Mouse (Mus musculus) heart, postnatal 0 days (tissue): ENCODE results near the gene Gabrb1. TPM values are rescaled to one million over a fixed set of nuclear protein-coding genes. Genes with fewer than 3 reads are reported as not detected.
A peak's percentile ranks its signal among the peaks of the same experiment; 100 is the strongest.

Experiments used
- ATAC-seq: fragments of 200-750 bp; cut with Nextera tagmentation; 2 replicates; pipeline ENCODE4 v1.8.0; 2017; ENCODE audit warnings: low read depth, moderate number of reproducible peaks, moderate library complexity; ENCODE audit not compliant: insufficient read depth
- DNase-seq: peaks from one replicate; pipeline ENCODE4 v3.0.0-alpha.2; 2016; ENCODE audit warnings: low spot score
- H3K27ac ChIP-seq: fragments of 300-500 bp; sonication (generic); 2 replicates; pipeline ENCODE4 v1.5.1; 2014; ENCODE audit warnings: low read depth, mild to moderate bottlenecking
- H3K27me3 ChIP-seq: fragments of 300-500 bp; sonication (generic); 2 replicates; pipeline ENCODE4 v1.6.1; 2014; ENCODE audit warnings: low read length, mixed read lengths; ENCODE audit not compliant: control insufficient read depth, insufficient read depth
- H3K36me3 ChIP-seq: fragments of 300-500 bp; sonication (generic); replicated peaks from 2 replicates; pipeline ENCODE4 v1.6.1; 2014; ENCODE audit warnings: low read length, mixed read lengths; ENCODE audit not compliant: control insufficient read depth, insufficient read depth
- H3K4me1 ChIP-seq: fragments of 300-500 bp; sonication (generic); 2 replicates; pipeline ENCODE4 v1.6.1; 2014; ENCODE audit warnings: antibody characterized with exemption; ENCODE audit not compliant: control insufficient read depth, insufficient read depth
- H3K4me2 ChIP-seq: fragments of 300-500 bp; sonication (generic); 2 replicates; pipeline ENCODE4 v1.6.1; 2014; ENCODE audit warnings: low read depth, mild to moderate bottlenecking, low read length, moderate library complexity
- H3K4me3 ChIP-seq: fragments of 300-500 bp; sonication (generic); 2 replicates; pipeline ENCODE4 v1.5.1; 2014; ENCODE audit warnings: low read depth, low read length
- H3K9ac ChIP-seq: fragments of 300-500 bp; sonication (generic); replicated peaks from 2 replicates; pipeline ENCODE4 v1.6.1; 2014; ENCODE audit warnings: low read depth, low read length, mixed read lengths
- H3K9me3 ChIP-seq: fragments of 300-500 bp; sonication (generic); replicated peaks from 2 replicates; pipeline ENCODE4 v1.6.1; 2016; ENCODE audit warnings: low read length; ENCODE audit not compliant: control insufficient read depth
- CTCF ChIP-seq: IDR thresholded peaks from 2 replicates; pipeline ENCODE4 v1.5.1; 2016; ENCODE audit warnings: antibody characterized with exemption, control low read depth, low read depth
- EP300 ChIP-seq: IDR thresholded peaks from 2 replicates; pipeline ENCODE4 v1.6.1; 2016; ENCODE audit warnings: antibody characterized with exemption, low read depth
- WGBS: fragments of 180-500 bp; shearing (Covaris S2); extraction: QIAGEN DNeasy Blood & Tissue Kit; methylation state at CpG from one replicate; pipeline ENCODE4 v1.1.7; 2014; 5-methylcytosine and 5-hydroxymethylcytosine counted together
- polyA plus RNA-seq: library from polyadenylated mRNA; unstranded; fragments of >200 nt; fragmentation: Nextera tagmentation; extraction: Ambion mirVana; gene quantifications from 2 replicates; pipeline ENCODE4 v1.2.1, GENCODE M21; 2015
- total RNA-seq: library from RNA; depleted of rRNA; stranded (reverse); fragments of >200 nt; gene quantifications from 2 replicates; pipeline ENCODE4 v1.2.3, GENCODE M21; 2014; ENCODE audit warnings: low replicate concordance

Gene Gabrb1
- total and polyA plus RNA-seq, 2 experiments from 2014 or later, result 0.15 TPM; not detected in 1

DNA sequence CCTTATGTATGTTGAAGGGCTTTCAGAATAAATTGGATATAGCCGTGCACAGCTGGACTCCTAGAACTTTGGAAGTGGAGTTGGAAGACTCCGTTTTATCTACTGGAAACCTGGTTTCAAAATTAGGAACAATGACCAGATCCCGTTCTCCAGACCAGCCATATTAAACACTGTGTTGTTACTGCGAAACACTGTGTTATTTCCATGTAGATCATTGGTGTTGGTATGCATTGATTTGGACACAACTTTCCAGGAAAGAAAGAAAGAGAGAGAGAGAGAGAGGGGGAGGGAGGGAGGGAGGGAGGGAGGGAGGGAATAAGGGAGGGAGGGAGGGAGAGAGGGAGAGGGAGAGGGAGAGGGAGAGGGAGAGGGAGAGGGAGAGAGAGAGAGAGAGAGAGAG is 517.1 kb downstream of the Gabrb1 start:
- ATAC-seq (no peak), DNase-seq (no peak)
- Histone ChIP-seq H3K4me2 (no peak overlapping the region; the same call in 1 of the 2 replicates), H3K27me3 (no peaks in the 10 kb centered on the region), H3K36me3 (no peaks in the 10 kb centered on the region), H3K4me1 (no peaks in the 10 kb centered on the region), H3K27ac (no peak overlapping the region), H3K9ac (no peak overlapping the region), H3K4me3 (no peak overlapping the region), H3K9me3 (no peaks in the 10 kb centered on the region)
- 77% methylated on average over 4 of the region's 4 CpGs for WGBS
- no peak for TF ChIP-seq CTCF
- TF ChIP-seq EP300, result no peak

- ATAC-seq, result no peak
- H3K36me3 ChIP-seq, result no peaks in the 10 kb centered on the region
- H3K27me3 ChIP-seq, result no peaks in the 10 kb centered on the region
- no peaks in the 10 kb centered on the region for H3K4me1 ChIP-seq
- no peak overlapping the region for H3K27ac ChIP-seq
- DNase-seq, result no peak
- no peak overlapping the region for H3K4me3 ChIP-seq
- H3K9ac ChIP-seq, result no peak overlapping the region
- H3K4me2 ChIP-seq, result peak overlapping the region; percentile 21; the same call in 1 of the 2 replicates
- 35% methylated on average over 7 of the region's 7 CpGs for WGBS
- H3K9me3 ChIP-seq, result no peaks in the 10 kb centered on the region
- TF ChIP-seq CTCF, result no peak
- TF ChIP-seq EP300, result no peak
Measured at GRCm38 (mm10) chr5:72175530-72175929, 517.6 kb downstream of the Gabrb1 start.

DNA sequence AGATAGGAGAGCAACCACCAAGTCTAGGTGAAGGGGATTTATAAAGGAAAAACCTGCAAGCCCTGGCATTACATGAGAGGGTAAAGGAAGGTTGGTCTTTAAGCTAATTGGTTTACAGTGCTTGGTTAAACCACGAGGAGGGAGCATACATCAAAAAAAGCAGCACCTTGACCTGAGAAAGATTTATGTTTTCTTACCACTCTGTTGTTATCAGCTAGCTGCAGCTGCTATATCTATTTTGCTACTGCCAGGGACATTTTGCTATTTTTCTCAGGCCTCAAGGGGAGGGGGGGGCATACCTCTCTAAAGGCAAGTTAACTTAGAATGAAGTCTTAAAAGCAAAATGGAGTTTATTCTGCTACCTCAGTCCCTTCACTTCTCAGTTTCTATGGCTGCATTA is 523.3 kb downstream of the Gabrb1 start:
- Histone ChIP-seq H3K4me3 (no peak overlapping the region), H3K4me1 (no peaks in the 10 kb centered on the region), H3K36me3 (no peaks in the 10 kb centered on the region), H3K27ac (no peak overlapping the region), H3K9ac (no peak overlapping the region), H3K9me3 (no peaks in the 10 kb centered on the region), H3K27me3 (no peaks in the 10 kb centered on the region), H3K4me2 (no peak overlapping the region)
- ATAC-seq (no peak), DNase-seq (no peak)
- no peak for TF ChIP-seq EP300
- TF ChIP-seq CTCF, result no peak
- 33% methylated on average over 1 of the region's 1 CpGs for whole genome bisulfite sequencing

- 75% methylated on average over 4 of the region's 4 CpGs for WGBS
Measured at GRCm38 (mm10) chr5:72182804-72183203, 524.9 kb downstream of the Gabrb1 start.

DNA sequence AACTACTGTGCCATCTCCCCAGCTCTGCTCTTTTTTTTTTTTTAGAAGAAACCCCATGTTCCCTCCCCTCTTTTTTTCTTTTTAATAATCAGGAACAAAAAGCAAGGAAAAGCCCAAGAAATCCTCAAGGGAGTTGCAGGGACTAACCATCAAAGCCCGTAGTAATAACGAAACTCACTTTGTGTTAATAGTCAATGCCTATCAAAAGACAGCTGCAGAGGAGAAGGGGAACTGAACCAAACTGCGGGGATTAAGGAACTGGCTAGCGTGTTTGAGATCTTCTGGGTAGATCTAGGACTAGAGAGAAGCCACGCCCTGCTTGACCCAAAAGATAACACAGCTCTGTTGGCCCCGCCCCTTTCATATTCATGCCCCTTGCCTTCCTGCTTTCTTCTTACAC is 526.0 kb downstream of the Gabrb1 start:
- no peak for TF ChIP-seq EP300
- no peak for TF ChIP-seq CTCF
- no peaks in the 10 kb centered on the region for H3K36me3 ChIP-seq
- H3K4me1 ChIP-seq, result no peaks in the 10 kb centered on the region
- H3K27me3 ChIP-seq, result no peaks in the 10 kb centered on the region
- 74% methylated on average over 6 of the region's 6 CpGs for WGBS
- DNase-seq (no peak), ATAC-seq (no peak)
- H3K4me2 ChIP-seq, result no peak overlapping the region
- H3K9me3 ChIP-seq, result no peaks in the 10 kb centered on the region
- no peak overlapping the region for H3K4me3 ChIP-seq
- no peak overlapping the region for H3K27ac ChIP-seq
- no peak overlapping the region for H3K9ac ChIP-seq

More at GRCm38 (mm10) chr5:72182804-72183203, 524.9 kb downstream of the Gabrb1 start:
- no peak overlapping the region for H3K4me3 ChIP-seq
- no peak overlapping the region for H3K4me2 ChIP-seq
- H3K9me3 ChIP-seq, result no peaks in the 10 kb centered on the region
- H3K36me3 ChIP-seq, result no peaks in the 10 kb centered on the region
- no peak for TF ChIP-seq EP300
- TF ChIP-seq CTCF, result no peak
- DNase-seq, result no peak
- H3K4me1 ChIP-seq, result no peaks in the 10 kb centered on the region
- no peaks in the 10 kb centered on the region for H3K27me3 ChIP-seq
- ATAC-seq, result no peak
- H3K9ac ChIP-seq, result no peak overlapping the region
- no peak overlapping the region for H3K27ac ChIP-seq

- Histone ChIP-seq H3K9ac (no peak overlapping the region), H3K9me3 (no peaks in the 10 kb centered on the region), H3K4me1 (no peaks in the 10 kb centered on the region), H3K27ac (no peak overlapping the region), H3K36me3 (no peaks in the 10 kb centered on the region), H3K4me3 (no peak overlapping the region), H3K4me2 (no peak overlapping the region), H3K27me3 (no peaks in the 10 kb centered on the region)
- TF ChIP-seq EP300 (no peak), CTCF (no peak)
- DNase-seq (no peak), ATAC-seq (no peak)
- 77% methylated on average over 13 of the region's 13 CpGs for WGBS
Measured at GRCm38 (mm10) chr5:72184437-72185100, 526.7 kb downstream of the Gabrb1 start.
